Mouse (Mus musculus) intestine, postnatal 0 days (tissue): Measurements from ENCODE around the gene Slc51a. TPM values are rescaled to one million over a fixed set of nuclear protein-coding genes. Genes with fewer than 3 reads are reported as not detected.
A peak's percentile ranks its signal among the peaks of the same experiment; 100 is the strongest.

Experiments
- ATAC-seq: fragments of 200-750 bp; cut with Nextera tagmentation; 2 replicates; pipeline ENCODE4 v1.8.0; 2017; ENCODE audit warnings: mild to moderate bottlenecking, moderate TSS enrichment, moderate library complexity
- H3K27ac ChIP-seq: fragments of 300-500 bp; sonication (generic); 2 replicates; pipeline ENCODE4 v1.5.1; 2014; ENCODE audit warnings: mild to moderate bottlenecking, low read depth, low read length, moderate library complexity
- H3K27me3 ChIP-seq: fragments of 300-500 bp; sonication (generic); replicated peaks from 2 replicates; pipeline ENCODE4 v1.6.1; 2014; ENCODE audit warnings: low read length, mixed read lengths; ENCODE audit not compliant: control insufficient read depth, insufficient read depth
- H3K36me3 ChIP-seq: fragments of 300-500 bp; sonication (generic); 2 replicates; pipeline ENCODE4 v1.6.1; 2014; ENCODE audit warnings: mild to moderate bottlenecking, moderate library complexity; ENCODE audit not compliant: control insufficient read depth, insufficient read depth
- H3K4me1 ChIP-seq: fragments of 300-500 bp; sonication (generic); replicated peaks from 2 replicates; pipeline ENCODE4 v1.6.1; 2014; ENCODE audit warnings: antibody characterized with exemption, low read length, mixed read lengths; ENCODE audit not compliant: control insufficient read depth, insufficient read depth
- H3K4me2 ChIP-seq: fragments of 300-500 bp; sonication (generic); replicated peaks from 2 replicates; pipeline ENCODE4 v1.6.1; 2014; ENCODE audit warnings: low read depth, mild to moderate bottlenecking, moderate library complexity
- H3K4me3 ChIP-seq: fragments of 300-500 bp; sonication (generic); 2 replicates; pipeline ENCODE4 v1.5.1; 2014; ENCODE audit warnings: low read depth, low read length
- H3K9ac ChIP-seq: fragments of 300-500 bp; sonication (generic); 2 replicates; pipeline ENCODE4 v1.6.1; 2014; ENCODE audit warnings: mild to moderate bottlenecking, low read depth, low read length
- H3K9me3 ChIP-seq: fragments of 300-500 bp; sonication (generic); 2 replicates; pipeline ENCODE4 v1.6.1; 2016; ENCODE audit warnings: mixed run types; ENCODE audit not compliant: control insufficient read depth
- CTCF ChIP-seq: sonication (generic); IDR thresholded peaks from 2 replicates; pipeline ENCODE4 v1.5.1; 2016; ENCODE audit warnings: low read depth, mild to moderate bottlenecking, control low read depth, antibody characterized with exemption, moderate library complexity
- WGBS: fragments of 180-500 bp; shearing (Covaris S2); extraction: QIAGEN DNeasy Blood & Tissue Kit; methylation state at CpG from one replicate; pipeline ENCODE4 v1.1.7; 2014; 5-methylcytosine and 5-hydroxymethylcytosine counted together
- polyA plus RNA-seq: library from polyadenylated mRNA; unstranded; fragments of >200 nt; fragmentation: Nextera tagmentation; extraction: Ambion mirVana; gene quantifications from 2 replicates; pipeline ENCODE4 v1.2.1, GENCODE M21; 2015

Slc51a gene
- polyA plus RNA-seq, 1 experiment from 2014 or later: 292 TPM

- peak; percentile 46; the same call in 1 of the 2 replicates for ATAC-seq
- Histone ChIP-seq H3K4me3 (no peak overlapping the region), H3K27ac (no peak overlapping the region), H3K4me1 (0 out of 2 replicates have a peak, but pooled peaks cover 9% of the 10 kb centered on the region), H3K4me2 (no peak overlapping the region), H3K9ac (no peak overlapping the region), H3K36me3 (no peaks in the 10 kb centered on the region), H3K9me3 (no peaks in the 10 kb centered on the region), H3K27me3 (no peaks in the 10 kb centered on the region)
- TF ChIP-seq CTCF: no peak
- WGBS: 42% methylated on average over 8 of the region's 8 CpGs
These were observed 36.0 kb upstream of the Slc51a start for GRCm38 (mm10) chr16:32523462-32524243.

- H3K9me3 ChIP-seq: no peaks in the 10 kb centered on the region
- no peak overlapping the region for H3K27ac ChIP-seq
- no peak for TF ChIP-seq CTCF
- no peak overlapping the region for H3K4me2 ChIP-seq
- no peak overlapping the region for H3K9ac ChIP-seq
- ATAC-seq: no peak
- H3K4me3 ChIP-seq: no peak overlapping the region
- 0 out of 2 replicates have a peak, but pooled peaks cover 9% of the 10 kb centered on the region for H3K4me1 ChIP-seq
- H3K36me3 ChIP-seq: no peaks in the 10 kb centered on the region
- 66% methylated on average over 6 of the region's 6 CpGs for WGBS
- no peaks in the 10 kb centered on the region for H3K27me3 ChIP-seq
These were observed 35.0 kb upstream of the Slc51a start for GRCm38 (mm10) chr16:32522578-32523194.

GRCm38 (mm10) chr16:32520372-32520748 lies 32.7 kb upstream of the Slc51a start:
- H3K4me1 ChIP-seq: 0 out of 2 replicates have a peak, but pooled peaks cover 9% of the 10 kb centered on the region
- H3K27ac ChIP-seq: no peak overlapping the region
- no peaks in the 10 kb centered on the region for H3K36me3 ChIP-seq
- no peak for ATAC-seq
- no peak overlapping the region for H3K9ac ChIP-seq
- no peak overlapping the region for H3K4me3 ChIP-seq
- TF ChIP-seq CTCF: no peak
- H3K27me3 ChIP-seq: no peaks in the 10 kb centered on the region
- H3K9me3 ChIP-seq: no peaks in the 10 kb centered on the region
- H3K4me2 ChIP-seq: no peak overlapping the region
- 52% methylated on average over 9 of the region's 9 CpGs for WGBS

- 74% methylated on average over 15 of the region's 15 CpGs for WGBS
- Histone ChIP-seq H3K36me3 (no peaks in the 10 kb centered on the region), H3K9me3 (no peaks in the 10 kb centered on the region), H3K4me1 (0 out of 2 replicates have a peak, but pooled peaks cover 9% of the 10 kb centered on the region), H3K27me3 (no peaks in the 10 kb centered on the region), H3K27ac (no peak overlapping the region), H3K4me3 (no peak overlapping the region), H3K4me2 (no peak overlapping the region), H3K9ac (no peak overlapping the region)
- no peak for ATAC-seq
- no peak for TF ChIP-seq CTCF
These were observed 32.1 kb upstream of the Slc51a start for GRCm38 (mm10) chr16:32519656-32520371.

GRCm38 (mm10) chr16:32517785-32518481 lies 30.3 kb upstream of the Slc51a start:
- 0 out of 2 replicates have a peak, but pooled peaks cover 3% of the 10 kb centered on the region for H3K4me1 ChIP-seq
- H3K27ac ChIP-seq: peak overlapping the region; percentile 16; the same call in 1 of the 2 replicates
- no peaks in the 10 kb centered on the region for H3K27me3 ChIP-seq
- no peak overlapping the region for H3K4me3 ChIP-seq
- no peaks in the 10 kb centered on the region for H3K36me3 ChIP-seq
- ATAC-seq: peak; percentile 87
- 50% methylated on average over 12 of the region's 12 CpGs for WGBS
- H3K4me2 ChIP-seq: no peak overlapping the region
- peak; percentile 26 for TF ChIP-seq CTCF
- H3K9ac ChIP-seq: no peak overlapping the region
- H3K9me3 ChIP-seq: no peaks in the 10 kb centered on the region
